Comparison of ENCODE assay signal across 31 mouse cellular contexts in genomic region chr16:42149216-42149942, GRCm38 (mm10).
DNase-seq lines count a peak whose midpoint lies in the region; ATAC-seq and TF ChIP-seq lines count a peak whose summit lies in the region.
"Had no signal": no experiment of that assay in that cellular context is flagged by ENCODE, and none has a peak within 500 bp of the region (broad histone marks: within the 10 kb centered on the region; RNA-seq: fewer than 3 reads in every experiment).

No protein-coding gene starts in this region.

- no peak overlapping the region for H3K9ac ChIP-seq in forebrain, embryonic 13.5 days
- H3K9ac ChIP-seq in forebrain, embryonic 12.5 days: no peak overlapping the region
- H3K9ac ChIP-seq in midbrain, embryonic 11.5 days (ENCODE audit: low read length): no peak overlapping the region
- no peak overlapping the region for H3K9ac ChIP-seq in midbrain, postnatal 0 days (replicated peaks; ENCODE audit: low read length, poor library complexity, severe bottlenecking)
- H3K9ac ChIP-seq in ES-E14 (ENCODE audit: insufficient read depth, low read depth, low read length, poor library complexity, severe bottlenecking): no peak overlapping the region
- H3K9ac ChIP-seq in neural tube, embryonic 13.5 days: no peak overlapping the region
- H3K9ac ChIP-seq: embryonic facial prominence, embryonic 13.5 days; forebrain, postnatal 0 days; heart, embryonic 13.5 days; hindbrain, embryonic 14.5 days had no signal

- H3K36me3 ChIP-seq in forebrain, embryonic 13.5 days (ENCODE audit: poor library complexity, severe bottlenecking): no peaks in the 10 kb centered on the region
- H3K36me3 ChIP-seq in forebrain, embryonic 12.5 days (replicated peaks): no peaks in the 10 kb centered on the region
- H3K36me3 ChIP-seq in midbrain, embryonic 11.5 days (ENCODE audit: control insufficient read depth, insufficient read depth, low read length): no peaks in the 10 kb centered on the region
- no peaks in the 10 kb centered on the region for H3K36me3 ChIP-seq in midbrain, postnatal 0 days (ENCODE audit: insufficient read depth, low read length)
- H3K36me3 ChIP-seq in ES-E14 (ENCODE audit: control insufficient read depth, insufficient read depth, low read length, poor library complexity, severe bottlenecking): no peaks in the 10 kb centered on the region
- no peaks in the 10 kb centered on the region for H3K36me3 ChIP-seq in neural tube, embryonic 13.5 days
- H3K36me3 ChIP-seq: embryonic facial prominence, embryonic 10.5 days; embryonic facial prominence, embryonic 13.5 days; G1E; heart, embryonic 10.5 days; heart, embryonic 13.5 days had no signal

- H3K27ac ChIP-seq in forebrain, embryonic 13.5 days: no peak overlapping the region
- H3K27ac ChIP-seq in forebrain, embryonic 12.5 days: no peak overlapping the region
- no peak overlapping the region for H3K27ac ChIP-seq in midbrain, embryonic 11.5 days (ENCODE audit: low read depth, low read length)
- H3K27ac ChIP-seq in midbrain, postnatal 0 days (ENCODE audit: low read depth, low read length): no peak overlapping the region
- H3K27ac ChIP-seq in ES-E14 (ENCODE audit: insufficient read depth, low read depth, low read length, poor library complexity, severe bottlenecking): no peak overlapping the region
- H3K27ac ChIP-seq in neural tube, embryonic 13.5 days (replicated peaks): no peak overlapping the region
- H3K27ac ChIP-seq: embryonic facial prominence, embryonic 10.5 days; embryonic facial prominence, embryonic 13.5 days; gastrocnemius, adult 2 months; heart, embryonic 10.5 days; heart, embryonic 13.5 days; hindbrain, embryonic 14.5 days; hindbrain, postnatal 0 days had no signal

- H3K9me3 ChIP-seq in forebrain, embryonic 13.5 days (replicated peaks): no peaks in the 10 kb centered on the region
- no peaks in the 10 kb centered on the region for H3K9me3 ChIP-seq in forebrain, embryonic 12.5 days
- no peaks in the 10 kb centered on the region for H3K9me3 ChIP-seq in midbrain, embryonic 11.5 days (ENCODE audit: control insufficient read depth, low read length)
- H3K9me3 ChIP-seq in midbrain, postnatal 0 days (ENCODE audit: low read length): no peaks in the 10 kb centered on the region
- H3K9me3 ChIP-seq in ES-E14 (ENCODE audit: control insufficient read depth, insufficient read depth, low read depth, low read length): no peaks in the 10 kb centered on the region
- H3K9me3 ChIP-seq in neural tube, embryonic 13.5 days: no peaks in the 10 kb centered on the region
- H3K9me3 ChIP-seq: embryonic facial prominence, embryonic 10.5 days; embryonic facial prominence, embryonic 13.5 days; heart, embryonic 10.5 days; heart, embryonic 13.5 days had no signal

- peak; percentile 75 for DNase-seq in midbrain, embryonic 11.5 days (ENCODE audit: low spot score, missing footprints)
- DNase-seq in midbrain, postnatal 0 days (ENCODE audit: low spot score): no peak
- no peak for DNase-seq in ES-E14 (ENCODE audit: low read depth, low spot score)
- DNase-seq in right cerebral cortex, postnatal 4 days: no peak
- no peak for DNase-seq in left cerebral cortex, adult 8-10 months (ENCODE audit: low spot score in 2 of 2)
- DNase-seq: adrenal gland, adult 2 months; adrenal gland, postnatal 14 days; cerebellum, adult 11-12 months; cerebellum, adult 8-10 months; cerebellum, postnatal 10 days; cerebellum, postnatal 36 days; embryo, embryonic 11 days; forebrain, postnatal 0 days; gastrocnemius, adult 2 months; gastrocnemius, postnatal 14 days; heart, adult 18-20 months; heart, postnatal 14 days; heart, postnatal 4 days had no signal

- 22% methylated on average over 6 of the region's 6 CpGs for WGBS in forebrain, embryonic 13.5 days
- 18% methylated on average over 6 of the region's 6 CpGs for WGBS in forebrain, embryonic 12.5 days
- WGBS in midbrain, embryonic 11.5 days: 23% methylated on average over 6 of the region's 6 CpGs
- WGBS in midbrain, postnatal 0 days: 22% methylated on average over 6 of the region's 6 CpGs
- 19% methylated on average over 6 of the region's 6 CpGs for WGBS in neural tube, embryonic 13.5 days

- ATAC-seq in forebrain, embryonic 13.5 days: peak; percentile 53; the same call in 1 of the 2 replicates
- no peak for ATAC-seq in forebrain, embryonic 12.5 days (ENCODE audit: low FRiP score)
- no peak for ATAC-seq in midbrain, embryonic 11.5 days (ENCODE audit: low FRiP score)
- no peak for ATAC-seq in midbrain, postnatal 0 days (ENCODE audit: low FRiP score)
- ATAC-seq in neural tube, embryonic 13.5 days (ENCODE audit: low read depth): peak; percentile 50; the same call in 1 of the 2 replicates
- ATAC-seq: forebrain, embryonic 14.5 days; forebrain, postnatal 0 days; hindbrain, postnatal 0 days; Patski had no signal

- H3K27me3 ChIP-seq in forebrain, embryonic 13.5 days: no peaks in the 10 kb centered on the region
- H3K27me3 ChIP-seq in forebrain, embryonic 12.5 days: no peaks in the 10 kb centered on the region
- H3K27me3 ChIP-seq in midbrain, embryonic 11.5 days (ENCODE audit: control insufficient read depth, insufficient read depth, low read length): no peaks in the 10 kb centered on the region
- no peaks in the 10 kb centered on the region for H3K27me3 ChIP-seq in midbrain, postnatal 0 days (ENCODE audit: insufficient read depth, low read length)
- H3K27me3 ChIP-seq in neural tube, embryonic 13.5 days: no peaks in the 10 kb centered on the region
- H3K27me3 ChIP-seq: heart, embryonic 13.5 days had no signal

- no peak for TF ChIP-seq CTCF in midbrain, postnatal 0 days (IDR thresholded peaks at IDR 0.05)

- no peak overlapping the region for H3K4me3 ChIP-seq in forebrain, embryonic 13.5 days
- no peak overlapping the region for H3K4me3 ChIP-seq in forebrain, embryonic 12.5 days (replicated peaks)
- H3K4me3 ChIP-seq in midbrain, embryonic 11.5 days (ENCODE audit: low read depth, low read length): no peak overlapping the region
- H3K4me3 ChIP-seq in midbrain, postnatal 0 days (ENCODE audit: low read depth, low read length): no peak overlapping the region
- no peak overlapping the region for H3K4me3 ChIP-seq in ES-E14 (ENCODE audit: insufficient read depth in 1 of 2, low read depth in 1 of 2, low read length in 2 of 2, poor library complexity in 1 of 2, severe bottlenecking in 1 of 2)
- H3K4me3 ChIP-seq in neural tube, embryonic 13.5 days: no peak overlapping the region
- H3K4me3 ChIP-seq: embryonic facial prominence, embryonic 10.5 days; embryonic facial prominence, embryonic 13.5 days; erythroblast, embryonic 14.5 days; gastrocnemius, adult 2 months; heart, embryonic 10.5 days; heart, embryonic 13.5 days had no signal

- H3K4me2 ChIP-seq in forebrain, embryonic 13.5 days: no peak overlapping the region
- no peak overlapping the region for H3K4me2 ChIP-seq in forebrain, embryonic 12.5 days
- H3K4me2 ChIP-seq in midbrain, embryonic 11.5 days: no peak overlapping the region
- no peak overlapping the region for H3K4me2 ChIP-seq in midbrain, postnatal 0 days (ENCODE audit: low read depth, low read length, poor library complexity, severe bottlenecking)
- no peak overlapping the region for H3K4me2 ChIP-seq in neural tube, embryonic 13.5 days
- H3K4me2 ChIP-seq: embryonic facial prominence, embryonic 13.5 days; heart, embryonic 13.5 days; hindbrain, embryonic 14.5 days had no signal

- in situ Hi-C loops in ES-E14 (cut with MboI; ENCODE audit: low sequenced_read_pairs in 2 of 2, unreplicated experiment in 2 of 2): no loop called here

- H3K4me1 ChIP-seq in forebrain, embryonic 13.5 days: no peaks in the 10 kb centered on the region
- H3K4me1 ChIP-seq in forebrain, embryonic 12.5 days: peaks cover 6% of the 10 kb centered on the region; the same call in 1 of the 2 replicates
- H3K4me1 ChIP-seq in midbrain, embryonic 11.5 days (ENCODE audit: control insufficient read depth, insufficient read depth, low read length): no peaks in the 10 kb centered on the region
- no peaks in the 10 kb centered on the region for H3K4me1 ChIP-seq in midbrain, postnatal 0 days (ENCODE audit: insufficient read depth, low read length)
- H3K4me1 ChIP-seq in ES-E14 (ENCODE audit: control insufficient read depth in 2 of 2, insufficient read depth in 2 of 2, low read length in 2 of 2, poor library complexity in 1 of 2): peaks cover 2% of the 10 kb centered on the region in 2 experiments; a peak in 2 of 4 replicates
- peaks cover 17% of the 10 kb centered on the region for H3K4me1 ChIP-seq in neural tube, embryonic 13.5 days (replicated peaks)

TF ChIP-seq in ES-E14, 5 proteins besides CTCF, POLR2A, EP300 and RAD21:
- TF ChIP-seq MAFK (IDR thresholded peaks at IDR 0.05; ENCODE audit: insufficient read depth, low read depth, low read length): no peak
- 0 out of 2 replicates have a peak, but pooled peaks have one; percentile 45 for TF ChIP-seq ZNF384 (IDR thresholded peaks at IDR 0.05; ENCODE audit: low read depth, low read length)

Comparison
In these comparisons a context has a peak if more than half of its experiments do, and no peak if none do; other contexts are left out.
1. ATAC-seq: peak in forebrain, embryonic 13.5 days (single experiment) and neural tube, embryonic 13.5 days (single experiment); none in forebrain, embryonic 12.5 days (single experiment), midbrain, embryonic 11.5 days (single experiment) and midbrain, postnatal 0 days (single experiment).